Mouse (Mus musculus): Measurements from ENCODE around the gene Igfbp1.

Gene Igfbp1

GRCm38 (mm10) chr11:7197491-7197941, at the start of gene Igfbp1:
TSS of gene Igfbp1 (plus strand) at chr11:7197782.
- DNase-seq (ENCODE audit: low read depth, low spot score), result no peak

GRCm38 (mm10) chr11:7147945-7148344, 49.6 kb upstream of the Igfbp1 start:
- no peak for DNase-seq (ENCODE audit: low read depth, low spot score)

GRCm38 (mm10) chr11:7149471-7149870, 48.1 kb upstream of the Igfbp1 start:
- no peak for DNase-seq (ENCODE audit: low read depth, low spot score)

- no peak for DNase-seq (ENCODE audit: low read depth, low spot score)
These were observed 47.1 kb upstream of the Igfbp1 start for GRCm38 (mm10) chr11:7150511-7150910.

GRCm38 (mm10) chr11:7152371-7152770, 45.2 kb upstream of the Igfbp1 start:
- DNase-seq (ENCODE audit: low read depth, low spot score), result no peak

GRCm38 (mm10) chr11:7153081-7153480, 44.5 kb upstream of the Igfbp1 start:
- no peak for DNase-seq (ENCODE audit: low read depth, low spot score)

- DNase-seq (ENCODE audit: low read depth, low spot score), result no peak
These were observed 41.2 kb upstream of the Igfbp1 start for GRCm38 (mm10) chr11:7156427-7156826.

GRCm38 (mm10) chr11:7158196-7158595, 39.4 kb upstream of the Igfbp1 start:
- no peak for DNase-seq (ENCODE audit: low read depth, low spot score)

- DNase-seq (ENCODE audit: low read depth, low spot score), result no peak
These were observed 37.4 kb upstream of the Igfbp1 start for GRCm38 (mm10) chr11:7160146-7160545.

GRCm38 (mm10) chr11:7160637-7161101, 36.9 kb upstream of the Igfbp1 start:
- no peak for DNase-seq (ENCODE audit: low read depth, low spot score)

GRCm38 (mm10) chr11:7161502-7162174, 35.9 kb upstream of the Igfbp1 start:
- no peak for DNase-seq (ENCODE audit: low read depth, low spot score)

GRCm38 (mm10) chr11:7164416-7164815, 33.2 kb upstream of the Igfbp1 start:
- no peak for DNase-seq (ENCODE audit: low read depth, low spot score)

GRCm38 (mm10) chr11:7169645-7170044, 27.9 kb upstream of the Igfbp1 start:
- no peak for DNase-seq (ENCODE audit: low read depth, low spot score)

GRCm38 (mm10) chr11:7173664-7174063, 23.9 kb upstream of the Igfbp1 start:
- DNase-seq (ENCODE audit: low read depth, low spot score), result no peak

- no peak for DNase-seq (ENCODE audit: low read depth, low spot score)
These were observed 18.9 kb upstream of the Igfbp1 start for GRCm38 (mm10) chr11:7178724-7179123.

GRCm38 (mm10) chr11:7179276-7179675, 18.3 kb upstream of the Igfbp1 start:
- DNase-seq (ENCODE audit: low read depth, low spot score), result no peak

GRCm38 (mm10) chr11:7182409-7183042, 15.1 kb upstream of the Igfbp1 start:
- DNase-seq (ENCODE audit: low read depth, low spot score), result no peak

- DNase-seq (ENCODE audit: low read depth, low spot score), result no peak
These were observed 13.2 kb upstream of the Igfbp1 start for GRCm38 (mm10) chr11:7184420-7184819.

GRCm38 (mm10) chr11:7187472-7187871, 10.1 kb upstream of the Igfbp1 start:
- no peak for DNase-seq (ENCODE audit: low read depth, low spot score)

GRCm38 (mm10) chr11:7188469-7188868, 9.1 kb upstream of the Igfbp1 start, which contains the start of gene Gm11985:
TSS of gene Gm11985 (minus strand) at chr11:7188569.
- DNase-seq (ENCODE audit: low read depth, low spot score), result no peak

GRCm38 (mm10) chr11:7192710-7193109, 4.9 kb upstream of the Igfbp1 start:
- no peak for DNase-seq (ENCODE audit: low read depth, low spot score)

GRCm38 (mm10) chr11:7193134-7193533, 4.4 kb upstream of the Igfbp1 start:
- no peak for DNase-seq (ENCODE audit: low read depth, low spot score)
